Mouse (Mus musculus) liver, embryonic 14.5 days (tissue): ENCODE measurements around the gene 4930590J08Rik.

Experiments used
- CTCF ChIP-seq: IDR thresholded peaks from 2 replicates; pipeline ENCODE4 v1.5.1; 2016; ENCODE audit warnings: antibody characterized with exemption, low read depth, control low read depth
- EP300 ChIP-seq: IDR thresholded peaks from 2 replicates; pipeline ENCODE4 v1.6.1; 2016; ENCODE audit warnings: antibody characterized with exemption, low read depth

DNA sequence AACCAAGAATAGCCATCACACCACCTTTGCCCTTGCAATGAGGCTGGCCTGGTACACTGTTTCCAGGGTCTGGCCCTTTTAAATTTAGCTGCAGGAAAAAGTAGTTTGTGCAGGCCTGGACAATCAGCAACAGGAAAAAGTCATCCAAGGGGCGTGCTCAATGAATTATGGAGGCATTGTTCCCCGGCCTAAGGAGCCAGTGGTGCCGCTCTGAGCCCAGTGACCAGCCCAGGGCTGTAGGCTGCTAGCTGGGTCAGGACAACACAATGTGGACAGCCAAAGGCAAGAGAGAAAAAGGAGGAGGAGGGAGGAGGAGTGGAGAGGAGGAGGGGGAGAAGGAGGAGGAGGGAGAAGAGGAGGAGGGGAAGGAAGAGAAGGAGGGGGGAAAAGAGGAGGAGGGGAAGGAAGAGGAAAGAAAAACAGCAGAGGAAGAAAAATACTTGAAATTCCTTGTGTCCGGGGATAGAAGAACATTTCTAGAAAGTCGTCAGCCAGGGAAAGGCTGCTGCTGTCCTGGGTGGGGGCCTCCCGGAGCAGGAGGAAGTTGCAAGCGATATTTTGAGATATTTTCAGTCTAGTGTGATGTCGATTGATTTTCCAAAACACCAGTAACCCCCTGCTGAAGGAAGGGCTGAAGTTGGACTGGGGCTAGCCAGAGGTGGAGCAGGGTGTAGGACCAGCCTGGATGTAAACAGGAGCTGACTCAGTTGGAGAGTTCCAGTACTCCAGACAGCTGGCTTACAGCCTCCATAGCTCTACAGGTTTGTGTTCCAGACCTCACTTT is 57.6 kb downstream of the 4930590J08Rik start:
- TF ChIP-seq EP300, result no peak
- TF ChIP-seq CTCF, result no peak
